Mouse (Mus musculus) CH12.LX (cell line): ENCODE measurements around the gene Stk32b. TPM values are rescaled to one million over a fixed set of nuclear protein-coding genes. Genes with fewer than 3 reads are reported as not detected.

Experiments
- DNase-seq: peaks from one replicate; pipeline ENCODE4 v3.0.0-alpha.2; 2013; ENCODE audit errors: extremely low read depth
- H3K27ac ChIP-seq: 2 replicates; pipeline ENCODE4 v1.5.1; 2012; ENCODE audit warnings: low read depth, mild to moderate bottlenecking, control low read depth, moderate library complexity; ENCODE audit not compliant: insufficient read depth
- H3K27me3 ChIP-seq: replicated peaks from 2 replicates; pipeline ENCODE3; 2012; ENCODE audit warnings: inconsistent platforms
- H3K36me3 ChIP-seq, 2 experiments: replicated peaks in 1 of 2; 2 replicates each; pipeline versions ENCODE3 to v1.6.1; 2012; ENCODE audit warnings: inconsistent platforms in 1 of 2, low read length in 1 of 2, mild to moderate bottlenecking in 1 of 2, mixed read lengths in 1 of 2, moderate library complexity in 1 of 2; ENCODE audit not compliant: control insufficient read depth in 1 of 2, insufficient read depth in 1 of 2
- H3K4me1 ChIP-seq, 2 experiments: 2 replicates each; pipeline ENCODE4 v1.6.1; 2012; ENCODE audit warnings: inconsistent platforms in 1 of 2, moderate library complexity in 1 of 2; ENCODE audit not compliant: insufficient read depth in 2 of 2, control insufficient read depth in 1 of 2
- H3K4me2 ChIP-seq: 2 replicates; pipeline ENCODE4 v1.6.1; 2012; ENCODE audit warnings: low read depth, mild to moderate bottlenecking, control low read depth; ENCODE audit not compliant: poor library complexity, insufficient read depth, severe bottlenecking
- H3K4me3 ChIP-seq, 3 experiments: fragments of 150-350 bp in 1 of 3; sonication (generic) in 1 of 3; replicated peaks in 1 of 3; 2 replicates each; pipeline versions ENCODE3 to v1.5.1; 2011 to 2012; ENCODE audit warnings: low read depth in 2 of 3, low read length in 2 of 3, mild to moderate bottlenecking in 2 of 3, moderate library complexity in 2 of 3, control low read depth in 1 of 3, improper control_type of control experiment in 1 of 3, inconsistent platforms in 1 of 3, mixed read lengths in 1 of 3; ENCODE audit not compliant: poor library complexity in 1 of 3
- H3K79me2 ChIP-seq: replicated peaks from 2 replicates; pipeline ENCODE4 v1.6.1; 2012; ENCODE audit warnings: mild to moderate bottlenecking, moderate library complexity; ENCODE audit not compliant: control insufficient read depth, poor library complexity, insufficient read depth, severe bottlenecking; ENCODE audit errors: extremely low read depth
- H3K9ac ChIP-seq: 2 replicates; pipeline ENCODE4 v1.6.1; 2012; ENCODE audit warnings: low read depth, mild to moderate bottlenecking, control low read depth, moderate library complexity; ENCODE audit not compliant: insufficient read depth
- H3K9me3 ChIP-seq: replicated peaks from 2 replicates; pipeline ENCODE3; 2012; ENCODE audit warnings: low read length, inconsistent platforms, mixed read lengths
- CTCF ChIP-seq, 2 experiments: IDR thresholded peaks in 1 of 2; conservative IDR thresholded peaks in 1 of 2; 2 replicates each; pipeline ENCODE4 v1.5.1; 2011 to 2012; ENCODE audit warnings: low read depth in 2 of 2, low read length in 2 of 2, improper control_type of control experiment in 1 of 2, inconsistent platforms in 1 of 2, mild to moderate bottlenecking in 1 of 2, moderate library complexity in 1 of 2
- E2F4 ChIP-seq: IDR thresholded peaks from 2 replicates; pipeline ENCODE4 v1.6.1; 2011; ENCODE audit warnings: low read depth, low read length, improper control_type of control experiment; ENCODE audit not compliant: insufficient replicate concordance
- ELF1 ChIP-seq: IDR thresholded peaks from 2 replicates; pipeline ENCODE4 v1.6.1; 2014; ENCODE audit warnings: low read depth, mild to moderate bottlenecking, inconsistent platforms, low read length, improper control_type of control experiment
- EP300 ChIP-seq: IDR thresholded peaks from 2 replicates; pipeline ENCODE4 v1.6.1; 2011; ENCODE audit warnings: low read length, improper control_type of control experiment
- ETS1 ChIP-seq: conservative IDR thresholded peaks from 2 replicates; pipeline ENCODE4 v1.6.1; 2012; ENCODE audit warnings: low read depth, mild to moderate bottlenecking, inconsistent platforms, low read length, improper control_type of control experiment, moderate library complexity
- GABPA ChIP-seq: IDR thresholded peaks from 2 replicates; pipeline ENCODE4 v1.6.1; 2012; ENCODE audit warnings: low read depth, low read length, improper control_type of control experiment, inconsistent platforms; ENCODE audit not compliant: insufficient replicate concordance
- JUND ChIP-seq: conservative IDR thresholded peaks from 2 replicates; pipeline ENCODE4 v1.6.1; 2011; ENCODE audit warnings: low read depth, low read length, improper control_type of control experiment
- KAT2A ChIP-seq: IDR thresholded peaks from 2 replicates; pipeline ENCODE4 v1.6.1; 2012; ENCODE audit warnings: low read length, improper control_type of control experiment, inconsistent platforms; ENCODE audit not compliant: insufficient replicate concordance
- MAFK ChIP-seq: IDR thresholded peaks from 2 replicates; pipeline ENCODE4 v1.6.1; 2011; ENCODE audit warnings: low read length, improper control_type of control experiment; ENCODE audit not compliant: insufficient replicate concordance
- MAX ChIP-seq: IDR thresholded peaks from 2 replicates; pipeline ENCODE4 v1.6.1; 2011; ENCODE audit warnings: low read length, improper control_type of control experiment
- MEF2A ChIP-seq: IDR thresholded peaks from 2 replicates; pipeline ENCODE4 v1.6.1; 2014; ENCODE audit warnings: low read depth, mild to moderate bottlenecking, inconsistent platforms, low read length, improper control_type of control experiment, borderline replicate concordance
- MXI1 ChIP-seq: IDR thresholded peaks from 2 replicates; pipeline ENCODE4 v1.6.1; 2011; ENCODE audit warnings: mild to moderate bottlenecking, low read depth, low read length, improper control_type of control experiment
- MYC ChIP-seq: IDR thresholded peaks from 2 replicates; pipeline ENCODE4 v1.6.1; 2011; ENCODE audit warnings: low read depth, mild to moderate bottlenecking, improper control_type of control experiment, low read length
- PAX5 ChIP-seq: IDR thresholded peaks from 2 replicates; pipeline ENCODE4 v1.6.1; 2012; ENCODE audit warnings: low read length, inconsistent platforms, mixed read lengths
- POLR2A ChIP-seq: IDR thresholded peaks from 2 replicates; pipeline ENCODE4 v1.6.1; 2011; ENCODE audit warnings: low read depth, mild to moderate bottlenecking, improper control_type of control experiment, low read length
- RAD21 ChIP-seq: IDR thresholded peaks from 2 replicates; pipeline ENCODE4 v1.6.1; 2011; ENCODE audit warnings: low read depth, mild to moderate bottlenecking, low read length, improper control_type of control experiment, moderate library complexity
- RCOR1 ChIP-seq: conservative IDR thresholded peaks from 2 replicates; pipeline ENCODE4 v1.6.1; 2012; ENCODE audit warnings: low read depth, mild to moderate bottlenecking, inconsistent platforms, low read length, improper control_type of control experiment
- TBP ChIP-seq: conservative IDR thresholded peaks from 2 replicates; pipeline ENCODE4 v1.6.1; 2011; ENCODE audit warnings: low read depth, low read length, improper control_type of control experiment
- TCF12 ChIP-seq: IDR thresholded peaks from 2 replicates; pipeline ENCODE4 v1.6.1; 2014; ENCODE audit warnings: low read depth, mild to moderate bottlenecking, inconsistent platforms, low read length, improper control_type of control experiment
- UBTF ChIP-seq: IDR thresholded peaks from 2 replicates; pipeline ENCODE4 v1.6.1; 2012; ENCODE audit warnings: low read depth, mild to moderate bottlenecking, inconsistent platforms, low read length, improper control_type of control experiment, moderate library complexity
- ZMIZ1 ChIP-seq: IDR thresholded peaks from 2 replicates; pipeline ENCODE4 v1.6.1; 2012; ENCODE audit warnings: low read depth, mild to moderate bottlenecking, inconsistent platforms, low read length, improper control_type of control experiment
- ZNF384 ChIP-seq: IDR thresholded peaks from 2 replicates; pipeline ENCODE4 v1.6.1; 2012; ENCODE audit warnings: low read depth, low read length, improper control_type of control experiment, inconsistent platforms
- dilution Hi-C: fragments of 300-500 bp; cut with MboI; formaldehyde crosslinking; loops from 2 replicates; pipeline ENCODE4 v1.14.3; 2020; ENCODE audit warnings: low sequenced_read_pairs; ENCODE audit not compliant: extremely low pct_unique_long_range_greater_than_20kb, extremely low pct_ligation_motif_present
- in situ Hi-C: fragments of 300-500 bp; cut with MboI; formaldehyde crosslinking; loops from 3 replicates; pipeline ENCODE4 v1.14.3; 2019; ENCODE audit warnings: low sequenced_read_pairs, low pct_ligation_motif_present, low pct_unique_long_range_greater_than_20kb, mixed read lengths
- polyA plus RNA-seq: library from polyadenylated mRNA; unstranded; fragments of >175 nt; gene quantifications from 2 replicates; pipeline ENCODE4 v1.2.1, GENCODE M21; 2012; ENCODE audit warnings: low read depth; ENCODE audit not compliant: insufficient read length
- total RNA-seq, 2 experiments: library from RNA; depleted of rRNA; stranded (reverse); fragments of 300-350 nt in 1 of 2; fragments of >200 nt in 1 of 2; gene quantifications; 2 replicates each; pipeline ENCODE4 v1.2.3; 2012 to 2014

Stk32b gene
- total and polyA plus RNA-seq, 3 experiments, result not detected

DNA sequence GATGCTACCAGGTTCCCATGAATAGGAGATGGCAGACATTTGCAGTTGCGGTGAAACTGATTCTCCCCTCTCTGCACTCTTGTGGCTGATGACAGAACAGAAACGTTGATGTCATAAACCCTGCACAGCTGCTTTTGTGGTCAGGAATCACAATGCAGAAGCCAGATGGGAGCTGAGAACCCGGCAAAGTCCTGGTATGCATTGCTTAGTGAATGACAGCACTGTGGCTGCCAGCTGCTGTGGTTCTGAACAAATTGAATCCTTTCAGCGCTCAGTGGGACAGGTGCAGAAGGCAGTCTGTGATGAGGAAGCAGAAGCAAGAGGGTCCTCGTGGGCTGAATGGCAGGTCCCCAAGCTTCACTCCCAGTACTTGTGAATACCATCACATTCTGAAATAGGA lies 247.9 kb downstream of the Stk32b start:
- peak; percentile 39 for DNase-seq
- dilution Hi-C loops (no loop called here), in situ Hi-C loops (no loop called here)
- Histone ChIP-seq H3K9me3 (no peaks in the 10 kb centered on the region), H3K9ac (no peak overlapping the region), H3K27ac (no peak overlapping the region), H3K36me3 (no peaks in the 10 kb centered on the region), H3K4me3 (no peak overlapping the region), H3K4me1 (0 out of 4 replicates have a peak, but pooled peaks cover 0 to 3% of the 10 kb centered on the region in 2 experiments), H3K27me3 (peaks cover 30% of the 10 kb centered on the region), H3K79me2 (no peaks in the 10 kb centered on the region), H3K4me2 (no peak overlapping the region)
- TF ChIP-seq ETS1 (peak; percentile 61; the same call in 1 of the 2 replicates), TCF12 (0 out of 2 replicates have a peak, but pooled peaks have one; percentile 18), E2F4 (no peak)

DNA sequence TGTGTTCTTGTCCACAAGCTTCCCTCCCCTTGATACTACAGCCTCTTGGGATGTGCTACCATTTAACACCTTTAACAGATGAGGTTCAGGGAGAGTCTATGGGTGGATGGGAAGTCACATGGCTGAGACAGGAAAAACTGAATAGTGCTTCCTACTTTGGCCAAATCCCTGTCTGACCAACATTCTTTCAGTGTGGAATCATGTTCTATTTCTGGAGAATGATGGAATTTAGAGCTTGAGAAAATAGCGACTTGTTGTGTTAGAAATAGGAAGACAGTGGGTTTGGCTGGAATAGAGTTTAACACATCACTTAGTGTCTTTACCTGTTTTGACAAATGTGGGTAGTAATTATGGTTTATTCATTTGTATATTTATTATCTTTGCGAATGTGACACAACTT lies 249.3 kb downstream of the Stk32b start:
- Histone ChIP-seq H3K4me3 (no peak overlapping the region), H3K27me3 (peaks cover 23% of the 10 kb centered on the region), H3K9me3 (no peaks in the 10 kb centered on the region), H3K36me3 (no peaks in the 10 kb centered on the region), H3K4me1 (0 out of 4 replicates have a peak, but pooled peaks cover 0 to 3% of the 10 kb centered on the region in 2 experiments), H3K9ac (no peak overlapping the region), H3K79me2 (no peaks in the 10 kb centered on the region), H3K4me2 (no peak overlapping the region), H3K27ac (no peak overlapping the region)
- in situ Hi-C loops, result no loop called here
- no peak for DNase-seq
- dilution Hi-C loops, result no loop called here
- TF ChIP-seq ETS1 (no peak), ZNF384 (no peak), TCF12 (no peak), MYC (no peak), POLR2A (no peak), MAX (no peak), TBP (no peak), RAD21 (no peak), UBTF (no peak), RCOR1 (no peak), PAX5 (no peak), EP300 (no peak)

DNA sequence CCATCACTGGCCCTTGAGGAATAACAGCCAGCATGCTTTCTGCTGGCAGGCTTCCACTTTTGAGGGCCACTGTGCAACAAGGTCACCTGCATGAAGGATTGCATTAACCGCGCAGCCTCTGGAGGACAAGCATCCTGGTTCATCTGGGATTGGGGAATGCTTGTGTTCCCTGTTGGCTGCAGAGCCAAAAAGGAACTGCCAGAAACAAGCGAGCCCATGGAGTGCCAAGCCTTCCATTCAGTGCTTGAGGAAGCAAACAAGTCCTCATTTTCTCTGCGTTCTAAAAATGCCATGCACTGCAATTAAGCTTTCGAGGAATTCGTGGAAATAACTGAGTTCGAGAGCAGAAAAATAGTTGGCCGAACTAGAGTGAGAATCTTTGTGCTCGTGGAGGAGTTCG lies 251.5 kb downstream of the Stk32b start:
- Histone ChIP-seq H3K9me3 (no peaks in the 10 kb centered on the region), H3K4me3 (no peak overlapping the region), H3K9ac (no peak overlapping the region), H3K27ac (no peak overlapping the region), H3K36me3 (no peaks in the 10 kb centered on the region), H3K4me2 (no peak overlapping the region), H3K27me3 (peaks cover 24% of the 10 kb centered on the region), H3K79me2 (no peaks in the 10 kb centered on the region), H3K4me1 (0 out of 4 replicates have a peak, but pooled peaks cover 0 to 3% of the 10 kb centered on the region in 2 experiments)
- in situ Hi-C loops, result no loop called here
- dilution Hi-C loops, result no loop called here
- TF ChIP-seq ELF1, result no peak
- TF ChIP-seq MXI1, result no peak
- no peak for TF ChIP-seq CTCF (conservative IDR thresholded peaks at IDR 0.05 in 1 of 2, IDR thresholded peaks at IDR 0.05 in 1 of 2; ENCODE audit: low read depth in 2 of 2, low read length in 2 of 2)
- TF ChIP-seq ZMIZ1, result no peak
- TF ChIP-seq GABPA, result no peak
- no peak for TF ChIP-seq RCOR1
- TF ChIP-seq ZNF384, result no peak
- TF ChIP-seq JUND, result no peak
- TF ChIP-seq KAT2A, result no peak
- no peak for TF ChIP-seq TBP
- no peak for TF ChIP-seq MAFK
- no peak for TF ChIP-seq MEF2A
- no peak for DNase-seq
